Mouse (Mus musculus) kidney, postnatal 0 days (tissue): ENCODE measurements around the gene Ntrk2. TPM values are rescaled to one million over a fixed set of nuclear protein-coding genes. Genes with fewer than 3 reads are reported as not detected.
A peak's percentile ranks its signal among the peaks of the same experiment; 100 is the strongest.

Experiments
- ATAC-seq: fragments of 200-750 bp; cut with Nextera tagmentation; replicated peaks from 2 replicates; pipeline ENCODE4 v1.8.0; 2017; ENCODE audit warnings: low read depth, moderate number of reproducible peaks, moderate TSS enrichment, moderate library complexity; ENCODE audit not compliant: low FRiP score
- DNase-seq: peaks from one replicate; pipeline ENCODE4 v3.0.0-alpha.2; 2016; ENCODE audit warnings: low spot score
- H3K27ac ChIP-seq: fragments of 300-500 bp; sonication (generic); 2 replicates; pipeline ENCODE4 v1.5.1; 2014; ENCODE audit warnings: mild to moderate bottlenecking
- H3K27me3 ChIP-seq: fragments of 300-500 bp; sonication (generic); 2 replicates; pipeline ENCODE4 v1.6.1; 2014; ENCODE audit warnings: low read length, mixed read lengths; ENCODE audit not compliant: insufficient read depth
- H3K36me3 ChIP-seq: fragments of 300-500 bp; sonication (generic); 2 replicates; pipeline ENCODE4 v1.6.1; 2014; ENCODE audit warnings: low read length, mixed read lengths; ENCODE audit not compliant: insufficient read depth
- H3K4me1 ChIP-seq: fragments of 300-500 bp; sonication (generic); replicated peaks from 2 replicates; pipeline ENCODE4 v1.6.1; 2014; ENCODE audit warnings: antibody characterized with exemption, low read length, mixed read lengths; ENCODE audit not compliant: insufficient read depth
- H3K4me2 ChIP-seq: fragments of 300-500 bp; sonication (generic); 2 replicates; pipeline ENCODE4 v1.6.1; 2014; ENCODE audit warnings: mild to moderate bottlenecking, low read length, moderate library complexity, mixed read lengths
- H3K4me3 ChIP-seq: fragments of 300-500 bp; sonication (generic); replicated peaks from 2 replicates; pipeline ENCODE4 v1.5.1; 2014; ENCODE audit warnings: low read depth, low read length
- H3K9ac ChIP-seq: fragments of 300-500 bp; sonication (generic); 2 replicates; pipeline ENCODE4 v1.6.1; 2014; ENCODE audit warnings: low read depth, low read length
- H3K9me3 ChIP-seq: fragments of 300-500 bp; sonication (generic); replicated peaks from 2 replicates; pipeline ENCODE4 v1.6.1; 2016; ENCODE audit warnings: low read length, inconsistent platforms, mixed read lengths
- CTCF ChIP-seq: IDR thresholded peaks from 2 replicates; pipeline ENCODE4 v1.5.1; 2016; ENCODE audit warnings: antibody characterized with exemption, low read depth, mild to moderate bottlenecking, moderate library complexity
- WGBS: fragments of 180-500 bp; shearing (Covaris S2); extraction: QIAGEN DNeasy Blood & Tissue Kit; methylation state at CpG from one replicate; pipeline ENCODE4 v1.1.7; 2014; 5-methylcytosine and 5-hydroxymethylcytosine counted together
- polyA plus RNA-seq: library from polyadenylated mRNA; unstranded; fragments of >200 nt; fragmentation: Nextera tagmentation; extraction: Ambion mirVana; gene quantifications from 2 replicates; pipeline ENCODE4 v1.2.1, GENCODE M21; 2015

Ntrk2 gene
- polyA plus RNA-seq, 1 experiment from 2014 or later: 6.0 TPM

DNA sequence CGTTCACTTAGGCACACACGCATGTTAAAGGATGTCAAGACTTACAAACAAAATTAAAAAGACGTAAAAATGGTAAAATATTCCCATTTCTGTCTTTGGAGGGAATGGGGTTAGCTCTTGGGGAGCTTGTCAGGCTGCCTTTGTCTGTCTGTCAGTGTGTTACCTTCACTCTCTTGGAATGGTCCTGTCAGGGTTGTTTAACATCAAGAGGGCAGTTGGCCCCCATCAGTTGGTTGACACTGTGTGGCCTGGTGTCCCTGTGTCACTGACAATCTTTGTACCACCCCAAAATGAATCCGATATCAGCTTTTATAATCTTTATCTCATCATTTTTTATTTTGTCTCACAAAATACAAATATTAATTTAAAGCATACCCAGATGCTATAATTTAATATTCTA lies 373.6 kb downstream of the Ntrk2 start:
- Histone ChIP-seq H3K9me3 (no peaks in the 10 kb centered on the region), H3K27ac (no peak overlapping the region), H3K27me3 (no peaks in the 10 kb centered on the region), H3K4me2 (no peak overlapping the region), H3K4me3 (no peak overlapping the region), H3K9ac (no peak overlapping the region), H3K36me3 (no peaks in the 10 kb centered on the region), H3K4me1 (no peaks in the 10 kb centered on the region)
- no peak for ATAC-seq
- 88% methylated on average over 4 of the region's 4 CpGs for WGBS
- TF ChIP-seq CTCF: no peak
- DNase-seq: no peak

DNA sequence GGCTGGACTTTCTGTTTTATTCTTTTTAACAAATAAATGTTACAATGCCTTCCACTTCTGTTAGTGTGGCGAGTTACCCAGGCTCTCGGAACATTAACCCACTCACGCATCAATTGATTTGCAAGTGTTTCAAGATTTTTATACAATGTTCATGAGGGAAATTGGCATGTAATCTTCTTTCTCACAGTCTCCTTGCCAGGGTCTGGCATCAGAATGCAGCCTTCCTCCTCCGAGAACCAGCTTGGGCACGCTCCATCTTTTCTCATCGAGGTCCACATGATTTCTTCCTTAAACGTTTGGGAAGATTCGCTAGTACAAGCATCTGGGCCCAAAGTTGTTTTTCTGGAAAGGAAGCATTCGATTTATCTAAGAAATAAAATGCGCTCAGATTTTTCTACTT lies 374.4 kb downstream of the Ntrk2 start:
- Histone ChIP-seq H3K9ac (no peak overlapping the region), H3K4me2 (no peak overlapping the region), H3K27me3 (no peaks in the 10 kb centered on the region), H3K36me3 (no peaks in the 10 kb centered on the region), H3K4me3 (no peak overlapping the region), H3K9me3 (no peaks in the 10 kb centered on the region), H3K27ac (no peak overlapping the region), H3K4me1 (no peaks in the 10 kb centered on the region)
- ATAC-seq (no peak), DNase-seq (no peak)
- 73% methylated on average over 10 of the region's 10 CpGs for WGBS
- no peak for TF ChIP-seq CTCF

DNA sequence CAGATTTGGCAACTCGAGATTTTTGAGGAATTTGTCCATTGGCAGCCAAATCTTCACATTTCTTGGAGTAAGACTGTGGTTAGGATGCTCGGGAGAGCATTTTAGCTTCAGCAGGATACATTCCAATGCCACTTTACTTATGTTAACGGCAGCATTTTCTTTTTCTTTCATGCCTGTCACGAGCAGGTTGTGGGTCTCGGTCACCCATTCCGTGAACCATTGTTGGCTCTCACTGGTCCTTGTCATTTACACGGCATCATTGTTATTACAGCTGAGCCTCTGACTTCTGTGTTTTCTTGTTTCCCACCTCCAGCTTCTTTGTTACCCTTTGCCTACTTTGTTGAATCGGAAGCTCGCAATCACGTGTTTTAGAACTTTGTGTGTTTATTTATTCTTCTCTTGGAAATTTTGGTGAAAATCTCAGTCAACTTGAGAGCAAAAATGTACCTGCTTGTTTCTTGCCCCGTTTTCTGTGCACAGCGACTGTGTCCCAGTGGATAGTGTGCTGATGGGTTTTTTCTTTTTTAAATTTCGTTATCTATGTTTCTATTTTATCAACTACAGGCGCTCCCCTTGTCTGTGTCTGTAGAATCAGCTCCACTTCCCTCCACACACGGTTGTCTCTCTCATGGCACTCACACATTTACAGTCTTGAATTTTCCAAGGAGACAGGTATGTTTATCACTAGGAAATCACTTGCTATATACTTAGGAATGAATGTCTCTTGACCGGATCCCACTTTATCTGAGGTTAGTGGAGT lies 375.0 kb downstream of the Ntrk2 start:
- ATAC-seq: no peak
- 48% methylated on average over 16 of the region's 16 CpGs for WGBS

DNA sequence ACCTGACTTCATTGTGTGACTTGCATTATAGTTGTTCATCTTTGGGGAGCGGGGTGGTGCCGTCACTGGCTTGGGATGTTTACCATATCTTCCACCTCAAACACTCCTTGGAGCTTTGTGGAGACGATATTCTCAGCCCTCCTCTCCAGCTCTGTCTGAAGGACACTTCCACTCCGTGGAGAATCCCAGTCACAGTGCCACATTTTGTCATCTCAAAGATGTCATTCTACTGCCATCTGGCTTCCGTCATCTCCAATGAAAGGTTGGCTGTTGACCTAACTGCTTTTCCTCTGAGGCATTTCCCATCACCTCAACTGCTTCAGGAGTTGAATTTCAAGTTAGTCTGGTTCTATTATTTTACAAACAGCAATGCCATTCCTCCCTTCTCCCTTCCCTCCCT lies 376.3 kb downstream of the Ntrk2 start:
- DNase-seq: no peak
- H3K27ac ChIP-seq: no peak overlapping the region

More for the DNA sequence above, 375.0 kb downstream of the Ntrk2 start:
- no peak for DNase-seq
- no peaks in the 10 kb centered on the region for H3K4me1 ChIP-seq
- H3K9ac ChIP-seq: no peak overlapping the region
- no peaks in the 10 kb centered on the region for H3K27me3 ChIP-seq
- no peak overlapping the region for H3K4me2 ChIP-seq
- H3K27ac ChIP-seq: no peak overlapping the region
- H3K4me3 ChIP-seq: no peak overlapping the region
- H3K36me3 ChIP-seq: no peaks in the 10 kb centered on the region
- H3K9me3 ChIP-seq: no peaks in the 10 kb centered on the region
- no peak for TF ChIP-seq CTCF

More for the DNA sequence above, 376.3 kb downstream of the Ntrk2 start:
- WGBS: 67% methylated on average over 5 of the region's 5 CpGs
- Histone ChIP-seq H3K4me3 (no peak overlapping the region), H3K9me3 (no peaks in the 10 kb centered on the region), H3K27me3 (no peaks in the 10 kb centered on the region), H3K36me3 (no peaks in the 10 kb centered on the region), H3K4me2 (no peak overlapping the region), H3K9ac (no peak overlapping the region), H3K4me1 (no peaks in the 10 kb centered on the region)
- TF ChIP-seq CTCF: peak; percentile 40; the same call in 1 of the 2 replicates
- no peak for ATAC-seq

Other genes starting within 250 kb of the Ntrk2 start
- not detected in 2 replicates for gene Slc28a3, start 195.7 kb upstream of the Ntrk2 start, polyA plus RNA-seq